Mouse (Mus musculus) thymus, adult 2 months (tissue): ENCODE data around the gene Lgals12.

Experiments
- CTCF ChIP-seq: fragments of 200-500 bp; IDR thresholded peaks from 2 replicates; pipeline ENCODE4 v1.5.1; 2012; ENCODE audit warnings: mild to moderate bottlenecking, control low read depth, low read length, moderate library complexity, borderline replicate concordance; ENCODE audit not compliant: control insufficient read depth, poor library complexity, insufficient read depth; ENCODE audit errors: extremely low read depth
- POLR2A ChIP-seq: fragments of 200-500 bp; IDR thresholded peaks from 2 replicates; pipeline ENCODE4 v1.6.1; 2012; ENCODE audit warnings: mild to moderate bottlenecking, low read length, control low read depth, moderate library complexity; ENCODE audit not compliant: control insufficient read depth, poor library complexity, insufficient read depth; ENCODE audit errors: extremely low read depth

DNA sequence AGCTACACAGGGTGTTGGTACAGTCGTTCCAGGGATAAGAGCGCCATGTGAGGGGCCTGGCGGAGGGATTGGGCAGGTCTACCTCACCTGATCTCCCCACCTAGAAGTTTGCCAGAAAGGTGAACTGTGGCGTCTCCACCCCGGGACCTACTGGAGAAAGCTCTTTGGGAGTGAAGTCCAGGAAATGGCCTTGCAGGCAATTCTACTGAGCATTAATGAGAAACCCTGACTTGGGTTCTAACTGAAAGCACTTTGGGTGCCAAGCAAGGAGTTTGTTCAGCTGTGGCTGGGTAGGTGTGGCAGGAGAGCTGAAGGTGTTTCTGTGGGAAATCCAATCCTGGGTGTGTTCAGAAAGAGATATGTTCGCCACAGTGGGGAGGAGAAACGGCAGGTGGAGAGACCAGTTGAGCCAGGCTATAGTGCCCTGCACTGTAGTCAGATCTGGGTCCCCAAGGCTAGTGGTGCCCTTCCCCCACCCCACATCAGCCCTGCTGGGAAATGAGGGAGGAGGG lies 753 bp upstream of the Lgals12 start:
- TF ChIP-seq POLR2A (no peak), CTCF (no peak)
